Mouse (Mus musculus) forebrain, embryonic 11.5 days (tissue): ENCODE measurements around the gene Peli2. TPM values are rescaled to one million over a fixed set of nuclear protein-coding genes. Genes with fewer than 3 reads are reported as not detected.

Experiments used
- ATAC-seq: fragments of 200-750 bp; cut with Nextera tagmentation; replicated peaks from 2 replicates; pipeline ENCODE4 v1.8.0; 2017; ENCODE audit warnings: moderate TSS enrichment; ENCODE audit not compliant: low FRiP score
- DNase-seq: peaks from one replicate; pipeline ENCODE4 v3.0.0-alpha.2; 2017; ENCODE audit warnings: low spot score
- H3K27ac ChIP-seq: fragments of 300-500 bp; sonication (generic); 2 replicates; pipeline ENCODE4 v1.5.1; 2014; ENCODE audit warnings: low read depth, low read length
- H3K27me3 ChIP-seq: fragments of 300-500 bp; sonication (generic); 2 replicates; pipeline ENCODE4 v1.6.1; 2014; ENCODE audit warnings: mild to moderate bottlenecking, low read length, mixed read lengths; ENCODE audit not compliant: control insufficient read depth, insufficient read depth
- H3K36me3 ChIP-seq: fragments of 300-500 bp; sonication (generic); 2 replicates; pipeline ENCODE4 v1.6.1; 2014; ENCODE audit warnings: mild to moderate bottlenecking, low read length, moderate library complexity, mixed read lengths; ENCODE audit not compliant: control insufficient read depth, insufficient read depth
- H3K4me1 ChIP-seq: fragments of 300-500 bp; sonication (generic); replicated peaks from 2 replicates; pipeline ENCODE4 v1.6.1; 2014; ENCODE audit warnings: low read length, mixed read lengths; ENCODE audit not compliant: control insufficient read depth, insufficient read depth
- H3K4me2 ChIP-seq: fragments of 300-500 bp; sonication (generic); 2 replicates; pipeline ENCODE4 v1.6.1; 2014; ENCODE audit warnings: low read depth, mild to moderate bottlenecking, low read length, moderate library complexity, mixed read lengths; ENCODE audit not compliant: severe bottlenecking
- H3K4me3 ChIP-seq: fragments of 300-500 bp; sonication (generic); 2 replicates; pipeline ENCODE4 v1.5.1; 2014; ENCODE audit warnings: low read depth, low read length
- H3K9ac ChIP-seq: fragments of 300-500 bp; sonication (generic); 2 replicates; pipeline ENCODE4 v1.6.1; 2014; ENCODE audit warnings: low read length
- H3K9me3 ChIP-seq: fragments of 300-500 bp; sonication (generic); 2 replicates; pipeline ENCODE4 v1.6.1; 2016; ENCODE audit warnings: low read length, mixed read lengths; ENCODE audit not compliant: control insufficient read depth
- WGBS: fragments of 180-500 bp; shearing (Covaris S2); extraction: QIAGEN DNeasy Blood & Tissue Kit; methylation state at CpG from one replicate; pipeline ENCODE4 v1.1.7; 2014; 5-methylcytosine and 5-hydroxymethylcytosine counted together
- polyA plus RNA-seq: library from polyadenylated mRNA; unstranded; fragments of >200 nt; fragmentation: Nextera tagmentation; extraction: Ambion mirVana; gene quantifications from 2 replicates; pipeline ENCODE4 v1.2.1, GENCODE M21; 2014

Peli2 gene
- polyA plus RNA-seq, 1 experiment from 2014 or later, result 8.6 TPM

DNA sequence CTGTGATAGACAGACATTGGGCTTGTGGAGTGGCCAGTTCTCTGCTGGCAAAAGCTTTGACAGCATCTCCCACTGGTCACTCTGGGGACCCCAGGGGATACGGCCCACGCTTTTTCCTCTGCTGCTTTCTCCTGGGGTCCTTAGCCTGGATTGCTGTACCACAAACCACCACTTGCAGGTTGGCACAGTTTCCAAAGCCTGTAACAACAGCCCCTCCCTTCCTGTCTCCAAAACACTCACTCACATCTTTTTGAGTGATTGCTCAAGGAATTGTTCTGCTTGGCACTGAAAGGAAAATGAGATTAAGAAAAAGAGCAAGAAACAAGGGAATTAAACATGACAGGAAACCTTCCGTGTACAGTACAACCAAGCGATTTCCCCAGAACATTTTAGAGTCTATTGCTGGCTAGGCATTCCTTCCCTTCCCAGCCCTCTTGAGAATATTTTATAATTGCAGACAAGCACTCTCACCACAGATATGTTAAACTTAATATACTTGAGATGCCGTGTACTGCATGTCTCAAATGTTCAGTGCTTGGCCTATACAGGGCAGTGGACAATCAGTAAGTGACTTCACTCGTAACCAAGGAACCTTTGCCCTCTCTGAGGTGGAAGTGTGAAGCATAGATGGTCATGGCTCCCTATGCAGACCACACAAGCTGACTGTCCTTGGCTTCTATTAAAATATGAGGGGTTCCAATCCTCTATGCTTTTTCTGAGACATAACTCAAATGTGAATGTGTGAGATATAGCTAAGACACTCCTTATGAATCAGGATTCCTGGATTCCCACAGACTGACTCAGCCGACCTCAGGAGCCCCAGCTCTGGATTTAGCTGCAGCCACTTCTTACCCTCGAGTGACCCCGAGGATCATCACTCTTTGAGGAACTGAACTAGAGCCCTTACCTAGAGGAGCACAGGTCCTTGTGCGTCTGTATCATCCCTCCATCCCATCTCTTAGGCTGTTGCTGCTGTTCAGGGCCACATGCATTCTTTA, 169.3 kb downstream of the Peli2 start:
- no peak overlapping the region for H3K27ac ChIP-seq
- no peak overlapping the region for H3K4me3 ChIP-seq
- H3K27me3 ChIP-seq, result no peaks in the 10 kb centered on the region
- no peaks in the 10 kb centered on the region for H3K36me3 ChIP-seq
- H3K4me2 ChIP-seq, result no peak overlapping the region
- DNase-seq, result no peak
- 86% methylated on average over 10 of the region's 10 CpGs for WGBS
- H3K9ac ChIP-seq, result no peak overlapping the region
- no peaks in the 10 kb centered on the region for H3K4me1 ChIP-seq
- H3K9me3 ChIP-seq, result no peaks in the 10 kb centered on the region
- ATAC-seq, result no peak

DNA sequence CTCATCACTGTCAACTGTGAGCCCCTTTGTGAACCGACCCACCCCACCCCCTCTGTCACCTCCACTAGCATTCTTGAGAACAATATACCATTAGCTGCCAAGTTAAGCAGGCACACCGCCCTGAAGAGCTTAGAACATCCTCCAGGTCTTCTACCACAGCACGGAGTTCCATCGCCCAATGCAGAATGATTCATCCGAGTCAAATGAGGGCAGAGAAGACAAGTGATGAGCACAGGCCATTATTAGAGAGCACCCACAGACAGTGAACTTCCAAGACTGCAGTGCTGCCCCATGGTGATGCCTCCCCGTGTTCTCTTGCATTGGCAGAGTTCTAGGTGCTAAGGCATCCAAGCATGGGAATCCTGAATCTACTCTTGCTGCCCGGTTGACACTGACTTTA, 172.9 kb downstream of the Peli2 start:
- no peaks in the 10 kb centered on the region for H3K9me3 ChIP-seq
- H3K9ac ChIP-seq, result no peak overlapping the region
- no peaks in the 10 kb centered on the region for H3K4me1 ChIP-seq
- H3K36me3 ChIP-seq, result no peaks in the 10 kb centered on the region
- H3K4me3 ChIP-seq, result no peak overlapping the region
- H3K27ac ChIP-seq, result no peak overlapping the region
- H3K4me2 ChIP-seq, result no peak overlapping the region
- 87% methylated on average over 7 of the region's 7 CpGs for WGBS
- ATAC-seq (no peak), DNase-seq (no peak)
- H3K27me3 ChIP-seq, result no peaks in the 10 kb centered on the region

DNA sequence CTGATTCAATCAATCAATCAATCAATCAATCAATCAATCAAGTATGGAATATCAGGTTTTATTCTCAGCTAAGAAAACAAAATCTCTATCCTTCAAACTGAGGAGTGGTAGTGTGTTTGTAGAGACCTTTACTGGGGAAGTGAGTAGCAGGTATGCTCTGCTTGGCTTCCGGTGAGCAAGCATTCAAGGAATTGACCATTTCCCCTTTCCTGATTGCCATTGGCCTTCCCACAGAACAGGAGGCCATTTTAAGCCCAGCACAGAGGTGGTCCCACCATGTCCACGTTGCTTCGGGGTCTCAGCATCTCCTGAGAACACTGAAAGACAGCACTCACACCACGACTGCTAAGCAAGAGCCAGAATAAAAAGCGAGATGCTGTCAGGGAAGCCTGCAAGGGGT, 174.8 kb downstream of the Peli2 start:
- Histone ChIP-seq H3K9me3 (no peaks in the 10 kb centered on the region), H3K4me2 (no peak overlapping the region), H3K9ac (no peak overlapping the region), H3K36me3 (no peaks in the 10 kb centered on the region), H3K27ac (no peak overlapping the region), H3K27me3 (no peaks in the 10 kb centered on the region), H3K4me1 (no peaks in the 10 kb centered on the region), H3K4me3 (no peak overlapping the region)
- 68% methylated on average over 5 of the region's 5 CpGs for WGBS
- DNase-seq (no peak), ATAC-seq (no peak)

DNA sequence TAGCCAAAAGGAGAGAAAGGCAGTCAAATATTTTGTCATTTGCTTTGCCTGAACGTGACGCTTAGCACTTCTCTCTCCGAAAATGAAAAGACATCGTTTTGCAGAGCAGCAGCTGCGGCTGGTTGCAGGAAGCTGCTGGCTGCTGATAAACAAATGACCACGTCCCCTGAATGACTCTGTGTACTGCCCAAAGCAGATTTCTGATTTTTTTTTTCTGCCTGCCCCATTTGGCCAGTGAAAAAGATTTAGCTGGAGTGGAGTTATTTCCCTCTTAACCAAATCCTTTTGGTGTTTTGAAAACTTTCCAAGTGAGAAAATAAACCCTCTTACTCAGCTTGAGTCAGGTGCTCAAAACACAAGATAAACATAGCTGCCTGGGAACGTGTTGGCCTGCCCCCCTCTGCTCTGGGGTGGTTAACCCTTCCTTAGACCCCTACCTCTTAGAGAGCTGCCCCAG, 175.2 kb downstream of the Peli2 start:
- Histone ChIP-seq H3K4me3 (no peak overlapping the region), H3K9ac (no peak overlapping the region), H3K4me1 (no peaks in the 10 kb centered on the region), H3K27me3 (no peaks in the 10 kb centered on the region), H3K36me3 (no peaks in the 10 kb centered on the region), H3K9me3 (no peaks in the 10 kb centered on the region), H3K4me2 (no peak overlapping the region), H3K27ac (no peak overlapping the region)
- DNase-seq, result no peak
- WGBS, result 48% methylated on average over 7 of the region's 7 CpGs
- no peak for ATAC-seq

DNA sequence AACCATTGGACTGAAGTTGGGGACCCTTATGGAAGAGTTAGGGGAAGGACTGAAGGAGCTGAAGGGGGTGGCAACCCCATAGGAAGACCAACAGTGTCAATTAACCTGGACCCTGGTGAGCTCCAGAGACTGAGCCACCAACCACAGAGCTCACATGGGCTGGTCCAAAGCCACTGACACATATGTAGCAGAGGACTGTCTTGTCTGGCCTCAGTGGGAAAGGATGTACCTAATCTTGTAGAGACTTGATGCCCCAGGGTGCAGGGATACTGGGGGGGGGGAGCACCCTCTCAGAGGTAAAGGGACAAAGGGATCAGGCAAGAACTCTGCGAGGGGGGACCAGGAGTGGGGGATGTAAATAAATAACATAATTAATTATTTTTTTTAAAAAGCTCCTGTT, 176.2 kb downstream of the Peli2 start:
- Histone ChIP-seq H3K4me1 (no peaks in the 10 kb centered on the region), H3K9ac (no peak overlapping the region), H3K27ac (no peak overlapping the region), H3K36me3 (no peaks in the 10 kb centered on the region), H3K4me3 (no peak overlapping the region), H3K9me3 (no peaks in the 10 kb centered on the region), H3K27me3 (no peaks in the 10 kb centered on the region), H3K4me2 (no peak overlapping the region)
- WGBS, result 96% methylated on average over 1 of the region's 1 CpGs
- no peak for ATAC-seq
- DNase-seq, result no peak

DNA sequence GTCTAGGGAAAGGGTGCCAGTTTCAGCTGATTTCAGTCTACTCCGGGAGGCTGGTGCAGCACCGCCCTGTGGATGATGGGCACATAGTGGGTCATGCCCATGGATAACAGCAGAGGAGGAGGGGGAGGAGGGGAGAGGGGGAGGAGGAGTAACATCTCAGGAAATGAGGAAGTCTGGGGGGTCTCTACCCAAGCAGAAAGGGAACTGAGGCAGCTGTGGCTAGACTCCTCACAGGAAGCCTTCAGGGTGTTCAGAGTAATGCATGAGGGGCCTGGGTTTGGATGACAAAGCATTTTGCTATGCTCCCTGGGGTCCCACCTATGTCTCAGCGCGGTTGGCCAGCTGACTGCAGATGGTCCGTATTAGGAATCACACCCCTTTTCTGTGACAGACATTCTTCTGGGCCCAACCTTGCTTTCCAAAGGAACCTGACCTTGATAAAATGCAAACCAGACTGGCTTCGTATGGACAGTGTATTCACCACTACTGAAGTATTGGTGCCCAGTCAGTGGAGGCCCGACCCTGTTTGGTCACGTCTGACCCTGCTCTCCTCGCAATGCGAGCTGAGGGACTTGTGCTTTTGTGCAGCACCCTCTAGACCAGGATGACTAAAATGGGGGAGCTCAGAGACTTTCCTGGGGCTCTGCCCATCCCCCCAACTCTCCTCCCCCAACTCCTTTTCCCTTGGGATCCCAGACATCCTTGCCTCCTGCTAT, 182.0 kb downstream of the Peli2 start:
- ATAC-seq (no peak), DNase-seq (no peak)
- Histone ChIP-seq H3K4me1 (no peaks in the 10 kb centered on the region), H3K27ac (no peak overlapping the region), H3K9me3 (no peaks in the 10 kb centered on the region), H3K27me3 (no peaks in the 10 kb centered on the region), H3K4me2 (no peak overlapping the region), H3K36me3 (no peaks in the 10 kb centered on the region), H3K4me3 (no peak overlapping the region), H3K9ac (no peak overlapping the region)
- WGBS, result 78% methylated on average over 10 of the region's 10 CpGs

DNA sequence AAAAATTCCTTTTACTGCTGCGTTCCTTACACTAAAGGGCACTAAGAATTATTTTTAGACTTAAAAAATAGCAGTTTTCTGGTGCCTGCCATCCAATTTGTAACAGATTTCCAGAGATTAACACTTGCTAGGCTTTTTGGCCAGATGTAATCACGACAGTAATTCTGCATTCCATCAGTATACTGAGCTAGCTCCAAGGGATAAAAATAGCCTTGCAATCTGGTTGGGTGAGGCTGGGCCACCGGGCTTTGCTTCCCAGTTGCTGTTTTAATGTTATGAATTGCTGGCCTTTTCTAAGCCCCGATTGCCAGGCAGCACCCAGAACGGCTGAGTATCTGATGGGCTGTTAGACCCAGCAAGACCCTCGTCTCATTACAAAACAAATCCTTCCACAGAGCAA, 182.6 kb downstream of the Peli2 start:
- DNase-seq (no peak), ATAC-seq (no peak)
- 66% methylated on average over 6 of the region's 6 CpGs for WGBS
- Histone ChIP-seq H3K36me3 (no peaks in the 10 kb centered on the region), H3K27ac (no peak overlapping the region), H3K27me3 (no peaks in the 10 kb centered on the region), H3K4me1 (no peaks in the 10 kb centered on the region), H3K9ac (no peak overlapping the region), H3K4me2 (no peak overlapping the region), H3K9me3 (no peaks in the 10 kb centered on the region), H3K4me3 (no peak overlapping the region)

DNA sequence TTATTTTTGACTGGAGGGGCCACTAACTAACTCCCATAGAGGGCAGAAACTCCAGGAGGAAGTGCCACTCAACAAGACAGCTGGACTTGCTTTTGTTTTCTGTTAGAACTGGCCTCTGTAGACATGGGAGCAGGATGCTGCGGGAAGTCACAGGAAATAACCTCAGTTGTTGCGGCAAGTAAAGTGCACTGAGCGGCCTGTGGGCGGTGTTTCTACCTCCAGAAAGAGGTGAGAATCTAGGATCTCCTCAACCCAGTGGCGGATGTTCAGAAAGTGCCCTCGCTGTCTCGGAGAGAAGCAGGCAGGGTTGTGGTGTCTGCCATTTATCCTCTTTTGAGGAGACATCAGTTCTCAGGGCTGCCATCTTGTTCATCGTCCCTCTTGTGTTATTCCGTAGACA, 183.2 kb downstream of the Peli2 start:
- DNase-seq, result no peak
- no peak overlapping the region for H3K9ac ChIP-seq
- WGBS, result 89% methylated on average over 9 of the region's 9 CpGs
- ATAC-seq, result no peak
- H3K4me1 ChIP-seq, result no peaks in the 10 kb centered on the region
- H3K36me3 ChIP-seq, result no peaks in the 10 kb centered on the region
- no peak overlapping the region for H3K4me3 ChIP-seq
- no peak overlapping the region for H3K27ac ChIP-seq
- H3K27me3 ChIP-seq, result no peaks in the 10 kb centered on the region
- no peaks in the 10 kb centered on the region for H3K9me3 ChIP-seq
- H3K4me2 ChIP-seq, result no peak overlapping the region
